Mouse (Mus musculus) kidney, embryonic 15.5 days (tissue): ENCODE results near the gene Efna5. TPM values are rescaled to one million over a fixed set of nuclear protein-coding genes. Genes with fewer than 3 reads are reported as not detected.

Experiments used
- ATAC-seq: fragments of 200-750 bp; cut with Nextera tagmentation; replicated peaks from 2 replicates; pipeline ENCODE4 v1.8.0; 2017; ENCODE audit warnings: moderate TSS enrichment; ENCODE audit not compliant: low FRiP score
- H3K27ac ChIP-seq: fragments of 300-500 bp; sonication (generic); 2 replicates; pipeline ENCODE4 v1.5.1; 2015; ENCODE audit warnings: mild to moderate bottlenecking, inconsistent platforms
- H3K27me3 ChIP-seq: fragments of 300-500 bp; sonication (generic); 2 replicates; pipeline ENCODE4 v1.6.1; 2015; ENCODE audit warnings: inconsistent platforms
- H3K36me3 ChIP-seq: fragments of 300-500 bp; sonication (generic); 2 replicates; pipeline ENCODE4 v1.6.1; 2015; ENCODE audit warnings: inconsistent platforms
- H3K4me1 ChIP-seq: fragments of 300-500 bp; sonication (generic); 2 replicates; pipeline ENCODE4 v1.6.1; 2015; ENCODE audit warnings: inconsistent platforms
- H3K4me2 ChIP-seq: fragments of 300-500 bp; sonication (generic); 2 replicates; pipeline ENCODE4 v1.6.1; 2015; ENCODE audit warnings: moderate library complexity, mild to moderate bottlenecking, inconsistent platforms
- H3K4me3 ChIP-seq: fragments of 300-500 bp; sonication (generic); replicated peaks from 2 replicates; pipeline ENCODE4 v1.5.1; 2015; ENCODE audit warnings: mild to moderate bottlenecking, inconsistent platforms
- H3K9ac ChIP-seq: fragments of 300-500 bp; sonication (generic); 2 replicates; pipeline ENCODE4 v1.6.1; 2015; ENCODE audit warnings: mild to moderate bottlenecking, inconsistent platforms
- H3K9me3 ChIP-seq: fragments of 300-500 bp; sonication (generic); replicated peaks from 2 replicates; pipeline ENCODE4 v1.6.1; 2016; ENCODE audit warnings: inconsistent platforms
- WGBS: fragments of 180-500 bp; shearing (Covaris S2); methylation state at CpG from one replicate; pipeline ENCODE4 v1.1.7; 2015; ENCODE audit warnings: mixed read lengths; 5-methylcytosine and 5-hydroxymethylcytosine counted together
- polyA plus RNA-seq: library from polyadenylated mRNA; unstranded; fragments of >200 nt; fragmentation: Nextera tagmentation; extraction: Ambion mirVana; gene quantifications from 2 replicates; pipeline ENCODE4 v1.2.1, GENCODE M21; 2015

The Efna5 gene
- polyA plus RNA-seq, 1 experiment from 2014 or later = 33.7 TPM

GRCm38 (mm10) chr17:62851268-62851667, 29.8 kb downstream of the Efna5 start:
- H3K9me3 ChIP-seq = no peaks in the 10 kb centered on the region
- no peak overlapping the region for H3K27ac ChIP-seq
- no peaks in the 10 kb centered on the region for H3K36me3 ChIP-seq
- ATAC-seq = peak; percentile 74; the same call in 1 of the 2 replicates
- peaks cover 32% of the 10 kb centered on the region for H3K4me1 ChIP-seq
- H3K4me2 ChIP-seq = no peak overlapping the region
- H3K27me3 ChIP-seq = no peaks in the 10 kb centered on the region
- WGBS = 33% methylated on average over 7 of the region's 7 CpGs
- no peak overlapping the region for H3K4me3 ChIP-seq
- no peak overlapping the region for H3K9ac ChIP-seq

DNA sequence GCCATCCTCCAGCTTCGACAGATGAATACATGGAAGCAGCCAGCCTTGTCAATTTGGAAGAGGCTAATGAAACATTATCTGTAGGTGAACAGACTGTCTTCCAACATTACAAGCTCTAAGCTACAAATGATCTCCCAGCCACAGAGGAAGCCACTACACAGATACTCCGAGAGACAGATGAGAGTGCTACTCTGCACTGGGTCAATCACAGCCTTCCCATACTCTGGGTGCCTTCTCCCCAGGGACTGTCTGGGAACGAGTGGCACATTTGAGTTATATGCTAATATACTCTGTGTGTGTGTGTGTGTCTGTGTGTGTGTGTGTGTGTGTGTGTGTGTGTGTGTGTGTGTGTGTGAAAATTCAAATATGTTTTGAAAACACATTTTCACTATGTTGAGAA, 30.5 kb downstream of the Efna5 start:
- no peak for ATAC-seq
- Histone ChIP-seq H3K9ac (no peak overlapping the region), H3K36me3 (no peaks in the 10 kb centered on the region), H3K4me1 (peaks cover 36% of the 10 kb centered on the region), H3K9me3 (no peaks in the 10 kb centered on the region), H3K4me2 (no peak overlapping the region), H3K4me3 (no peak overlapping the region), H3K27ac (no peak overlapping the region), H3K27me3 (no peaks in the 10 kb centered on the region)
- 65% methylated on average over 3 of the region's 3 CpGs for WGBS

GRCm38 (mm10) chr17:62849676-62850075, 31.4 kb downstream of the Efna5 start:
- H3K9ac ChIP-seq = no peak overlapping the region
- H3K4me1 ChIP-seq = peaks cover 39% of the 10 kb centered on the region
- H3K4me3 ChIP-seq = no peak overlapping the region
- no peak overlapping the region for H3K4me2 ChIP-seq
- no peak for ATAC-seq
- no peaks in the 10 kb centered on the region for H3K36me3 ChIP-seq
- no peak overlapping the region for H3K27ac ChIP-seq
- 84% methylated on average over 6 of the region's 6 CpGs for WGBS
- H3K9me3 ChIP-seq = no peaks in the 10 kb centered on the region
- H3K27me3 ChIP-seq = no peaks in the 10 kb centered on the region

DNA sequence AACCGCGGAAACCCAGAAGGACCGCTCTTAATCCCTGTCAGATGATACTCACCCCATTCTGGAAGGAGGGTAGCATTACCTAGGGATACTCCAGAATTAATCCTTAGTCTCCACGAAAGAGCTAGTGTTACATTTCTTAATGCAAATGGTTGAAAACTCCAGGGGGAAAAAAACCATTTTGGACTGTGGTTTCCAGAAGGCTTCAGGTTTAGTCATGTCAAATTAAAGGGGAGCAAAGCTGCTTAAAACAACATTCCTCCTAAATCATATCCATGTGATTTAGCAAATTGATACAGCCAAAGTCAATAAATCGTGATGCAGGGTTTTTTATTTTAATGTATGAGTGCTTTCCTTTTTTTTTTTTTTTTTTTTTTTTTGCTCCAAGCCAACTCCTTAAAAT, 35.5 kb downstream of the Efna5 start:
- ATAC-seq = no peak
- Histone ChIP-seq H3K36me3 (no peaks in the 10 kb centered on the region), H3K4me1 (peaks cover 15% of the 10 kb centered on the region), H3K4me3 (no peak overlapping the region), H3K27ac (no peak overlapping the region), H3K9me3 (no peaks in the 10 kb centered on the region), H3K4me2 (no peak overlapping the region), H3K27me3 (no peaks in the 10 kb centered on the region), H3K9ac (no peak overlapping the region)
- 52% methylated on average over 5 of the region's 5 CpGs for WGBS

DNA sequence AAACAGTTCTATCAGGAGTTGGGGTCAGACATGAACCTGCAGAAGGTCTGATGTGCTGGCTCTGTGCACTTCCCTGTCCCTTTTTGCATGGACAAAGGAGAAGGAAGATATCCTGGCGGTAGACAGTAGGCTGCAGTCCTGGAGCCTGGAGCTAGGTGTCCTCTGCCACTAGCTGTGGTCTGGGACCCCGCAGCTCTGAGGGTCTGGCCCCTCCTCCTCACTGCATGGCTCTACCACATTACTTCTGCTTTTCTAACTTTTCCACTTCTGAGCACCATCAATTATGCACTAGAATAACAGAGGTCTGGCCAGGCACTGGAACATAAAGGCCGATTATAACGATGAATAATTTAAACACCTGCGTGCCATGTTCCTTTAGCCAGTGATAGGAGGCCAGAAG, 36.8 kb downstream of the Efna5 start:
- Histone ChIP-seq H3K9ac (no peak overlapping the region), H3K4me1 (peaks cover 8% of the 10 kb centered on the region), H3K27me3 (no peaks in the 10 kb centered on the region), H3K36me3 (no peaks in the 10 kb centered on the region), H3K4me3 (no peak overlapping the region), H3K9me3 (no peaks in the 10 kb centered on the region), H3K27ac (no peak overlapping the region), H3K4me2 (no peak overlapping the region)
- no peak for ATAC-seq
- WGBS = 68% methylated on average over 5 of the region's 5 CpGs

- H3K9me3 ChIP-seq = no peaks in the 10 kb centered on the region
- no peaks in the 10 kb centered on the region; the same call in 1 of the 2 replicates for H3K36me3 ChIP-seq
- 24% methylated on average over 7 of the region's 7 CpGs for WGBS
- H3K27me3 ChIP-seq = no peaks in the 10 kb centered on the region
- H3K27ac ChIP-seq = no peak overlapping the region
- H3K4me1 ChIP-seq = peaks cover 14% of the 10 kb centered on the region
- H3K4me2 ChIP-seq = no peak overlapping the region
- no peak overlapping the region for H3K4me3 ChIP-seq
- ATAC-seq = peak; percentile 62
- H3K9ac ChIP-seq = no peak overlapping the region
These were observed 43.8 kb downstream of the Efna5 start for GRCm38 (mm10) chr17:62837336-62837735.

- Histone ChIP-seq H3K4me2 (no peak overlapping the region), H3K36me3 (no peaks in the 10 kb centered on the region; the same call in 1 of the 2 replicates), H3K27ac (peak overlapping the region; percentile 18; the same call in 1 of the 2 replicates), H3K4me1 (peaks cover 14% of the 10 kb centered on the region), H3K4me3 (no peak overlapping the region), H3K9me3 (no peaks in the 10 kb centered on the region), H3K27me3 (no peaks in the 10 kb centered on the region), H3K9ac (no peak overlapping the region)
- WGBS = 30% methylated on average over 6 of the region's 6 CpGs
- ATAC-seq = peak; percentile 40; the same call in 1 of the 2 replicates
These were observed 44.5 kb downstream of the Efna5 start for GRCm38 (mm10) chr17:62836598-62837106.

- H3K4me1 ChIP-seq = peaks cover 28% of the 10 kb centered on the region
- H3K9ac ChIP-seq = no peak overlapping the region
- WGBS = 80% methylated on average over 16 of the region's 16 CpGs
- H3K27ac ChIP-seq = no peak overlapping the region
- ATAC-seq = no peak
- H3K9me3 ChIP-seq = no peaks in the 10 kb centered on the region
- no peak overlapping the region for H3K4me3 ChIP-seq
- no peaks in the 10 kb centered on the region; the same call in 1 of the 2 replicates for H3K36me3 ChIP-seq
- H3K27me3 ChIP-seq = no peaks in the 10 kb centered on the region
- no peak overlapping the region for H3K4me2 ChIP-seq
These were observed 48.5 kb downstream of the Efna5 start for GRCm38 (mm10) chr17:62832550-62833127.

GRCm38 (mm10) chr17:62827549-62827948, 53.6 kb downstream of the Efna5 start:
- no peaks in the 10 kb centered on the region for H3K9me3 ChIP-seq
- H3K27ac ChIP-seq = no peak overlapping the region
- H3K4me2 ChIP-seq = no peak overlapping the region
- WGBS = 75% methylated on average over 6 of the region's 6 CpGs
- H3K9ac ChIP-seq = no peak overlapping the region
- H3K27me3 ChIP-seq = no peaks in the 10 kb centered on the region
- no peak for ATAC-seq
- no peak overlapping the region for H3K4me3 ChIP-seq
- H3K4me1 ChIP-seq = peaks cover 14% of the 10 kb centered on the region
- no peaks in the 10 kb centered on the region for H3K36me3 ChIP-seq

DNA sequence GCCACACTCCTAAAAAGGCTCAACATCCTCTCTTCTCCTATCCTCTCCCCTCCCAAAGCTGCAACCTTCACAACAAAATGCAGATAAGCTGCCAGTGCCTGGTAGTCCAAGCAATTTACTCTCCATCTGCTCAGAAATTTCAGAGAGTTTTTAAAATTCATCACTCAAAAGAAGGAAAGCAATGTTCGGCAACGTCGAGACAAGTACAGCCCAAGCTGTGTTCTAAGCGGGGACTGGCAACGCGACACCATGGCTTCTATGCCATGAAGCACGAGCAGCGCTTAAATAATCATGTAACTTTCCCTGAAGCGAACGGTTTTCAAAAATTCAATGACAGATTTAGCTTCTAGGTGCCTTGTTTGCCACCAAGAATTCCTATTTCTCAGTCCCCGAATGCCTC, 59.9 kb downstream of the Efna5 start:
- no peak overlapping the region for H3K4me3 ChIP-seq
- WGBS = 90% methylated on average over 11 of the region's 11 CpGs
- no peak for ATAC-seq
- no peaks in the 10 kb centered on the region for H3K36me3 ChIP-seq
- H3K9me3 ChIP-seq = no peaks in the 10 kb centered on the region
- H3K27ac ChIP-seq = no peak overlapping the region
- H3K9ac ChIP-seq = no peak overlapping the region
- no peak overlapping the region for H3K4me2 ChIP-seq
- H3K27me3 ChIP-seq = no peaks in the 10 kb centered on the region
- peaks cover 22% of the 10 kb centered on the region for H3K4me1 ChIP-seq

GRCm38 (mm10) chr17:62819931-62820330, 61.2 kb downstream of the Efna5 start:
- Histone ChIP-seq H3K9me3 (no peaks in the 10 kb centered on the region), H3K4me2 (no peak overlapping the region), H3K4me1 (peaks cover 22% of the 10 kb centered on the region), H3K36me3 (no peaks in the 10 kb centered on the region), H3K27me3 (no peaks in the 10 kb centered on the region), H3K4me3 (no peak overlapping the region), H3K9ac (no peak overlapping the region), H3K27ac (no peak overlapping the region)
- 94% methylated on average over 5 of the region's 5 CpGs for WGBS
- no peak for ATAC-seq

- no peak for ATAC-seq
- Histone ChIP-seq H3K36me3 (no peaks in the 10 kb centered on the region), H3K27me3 (no peaks in the 10 kb centered on the region), H3K9ac (no peak overlapping the region), H3K9me3 (no peaks in the 10 kb centered on the region), H3K4me3 (no peak overlapping the region), H3K27ac (no peak overlapping the region), H3K4me1 (peaks cover 22% of the 10 kb centered on the region), H3K4me2 (0 out of 2 replicates have a peak overlapping the region, but pooled peaks have one; percentile 9)
- WGBS = 15% methylated on average over 8 of the region's 8 CpGs
These were observed 62.3 kb downstream of the Efna5 start for GRCm38 (mm10) chr17:62818821-62819220.

DNA sequence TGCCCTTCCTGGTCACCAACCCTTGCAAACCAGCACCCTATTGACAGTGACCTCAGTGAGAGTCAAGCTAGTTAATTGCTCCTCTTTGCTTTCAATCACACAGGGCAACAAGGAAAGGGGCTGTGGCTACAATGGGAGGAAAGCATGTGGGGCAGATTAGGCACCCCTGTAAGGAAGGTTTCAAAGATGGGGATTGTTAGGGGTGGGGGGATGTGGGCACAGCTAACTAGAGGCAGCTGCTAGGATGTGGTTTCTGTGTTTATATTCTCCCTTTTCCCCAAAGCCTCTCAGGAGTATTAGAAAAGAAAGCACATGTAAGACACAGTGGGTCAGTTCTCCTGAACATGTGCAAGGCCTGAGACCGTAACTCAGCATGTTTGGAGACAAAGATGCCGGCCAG, 62.8 kb downstream of the Efna5 start:
- no peak for ATAC-seq
- Histone ChIP-seq H3K4me2 (no peak overlapping the region), H3K27ac (no peak overlapping the region), H3K4me3 (no peak overlapping the region), H3K27me3 (no peaks in the 10 kb centered on the region), H3K9me3 (no peaks in the 10 kb centered on the region), H3K4me1 (peaks cover 22% of the 10 kb centered on the region), H3K9ac (no peak overlapping the region), H3K36me3 (no peaks in the 10 kb centered on the region)
- WGBS = 64% methylated on average over 2 of the region's 2 CpGs
